Mouse (Mus musculus): ENCODE measurements at regions not wholly inside any gene's neighbourhood (a gene's known extent, or its start where the extent isn't known, plus 50 kb on each side); places are given as distances from the start of the nearest gene placed in this dataset.

GRCm38 (mm10) chr2:74291416-74292396 is 287.5 kb downstream of the Lnpk start:
- Histone ChIP-seq H3K4me1 (ENCODE audit: insufficient read depth, low read length) (no peaks in the 10 kb centered on the region; the same call in 1 of the 2 replicates), H3K27me3 (ENCODE audit: insufficient read depth, low read length) (no peaks in the 10 kb centered on the region), H3K27ac (peak overlapping the region; percentile 51; the same call in 1 of the 2 replicates), H3K36me3 (ENCODE audit: insufficient read depth, low read length) (no peaks in the 10 kb centered on the region), H3K4me3 (ENCODE audit: low read length) (no peak overlapping the region), H3K4me2 (ENCODE audit: low read depth, low read length) (no peak overlapping the region), H3K9ac (replicated peaks; ENCODE audit: low read length) (no peak overlapping the region), H3K9me3 (ENCODE audit: low read length) (no peaks in the 10 kb centered on the region)
- WGBS, result 69% methylated on average over 8 of the region's 8 CpGs
- ATAC-seq, result peak; percentile 73; the same call in 1 of the 2 replicates
- no peak for TF ChIP-seq CTCF (IDR thresholded peaks at IDR 0.05; ENCODE audit: low read depth)
- DNase-seq (ENCODE audit: low spot score), result peak; percentile 76

GRCm38 (mm10) chr2:74285624-74286023 is 293.6 kb downstream of the Lnpk start:
- H3K27me3 ChIP-seq (ENCODE audit: insufficient read depth, low read length), result no peaks in the 10 kb centered on the region
- H3K9ac ChIP-seq (replicated peaks; ENCODE audit: low read length), result no peak overlapping the region
- H3K4me2 ChIP-seq (ENCODE audit: low read depth, low read length), result no peak overlapping the region
- no peak overlapping the region for H3K4me3 ChIP-seq (ENCODE audit: low read length)
- no peaks in the 10 kb centered on the region for H3K36me3 ChIP-seq (ENCODE audit: insufficient read depth, low read length)
- H3K27ac ChIP-seq, result no peak overlapping the region
- no peak for TF ChIP-seq CTCF (IDR thresholded peaks at IDR 0.05; ENCODE audit: low read depth)
- DNase-seq (ENCODE audit: low spot score) (no peak), ATAC-seq (no peak)
- 92% methylated on average over 4 of the region's 4 CpGs for WGBS
- H3K4me1 ChIP-seq (ENCODE audit: insufficient read depth, low read length), result no peaks in the 10 kb centered on the region
- H3K9me3 ChIP-seq (ENCODE audit: low read length), result no peaks in the 10 kb centered on the region

GRCm38 (mm10) chr2:74264963-74265362 is 314.3 kb downstream of the Lnpk start:
- Histone ChIP-seq H3K4me1 (ENCODE audit: insufficient read depth, low read length) (no peaks in the 10 kb centered on the region), H3K4me3 (ENCODE audit: low read length) (no peak overlapping the region), H3K9ac (replicated peaks; ENCODE audit: low read length) (no peak overlapping the region), H3K9me3 (ENCODE audit: low read length) (no peaks in the 10 kb centered on the region), H3K36me3 (ENCODE audit: insufficient read depth, low read length) (no peaks in the 10 kb centered on the region), H3K4me2 (ENCODE audit: low read depth, low read length) (no peak overlapping the region), H3K27me3 (ENCODE audit: insufficient read depth, low read length) (no peaks in the 10 kb centered on the region), H3K27ac (no peak overlapping the region)
- no peak for ATAC-seq
- WGBS, result 88% methylated on average over 6 of the region's 6 CpGs
- DNase-seq (ENCODE audit: low spot score), result no peak
- no peak for TF ChIP-seq CTCF (IDR thresholded peaks at IDR 0.05; ENCODE audit: low read depth)

- TF ChIP-seq CTCF (IDR thresholded peaks at IDR 0.05; ENCODE audit: low read depth), result no peak
- Histone ChIP-seq H3K36me3 (ENCODE audit: insufficient read depth, low read length) (no peaks in the 10 kb centered on the region), H3K27me3 (ENCODE audit: insufficient read depth, low read length) (no peaks in the 10 kb centered on the region), H3K4me3 (ENCODE audit: low read length) (no peak overlapping the region), H3K9me3 (ENCODE audit: low read length) (no peaks in the 10 kb centered on the region), H3K9ac (replicated peaks; ENCODE audit: low read length) (no peak overlapping the region), H3K27ac (no peak overlapping the region), H3K4me2 (ENCODE audit: low read depth, low read length) (no peak overlapping the region), H3K4me1 (ENCODE audit: insufficient read depth, low read length) (no peaks in the 10 kb centered on the region)
- ATAC-seq (no peak), DNase-seq (ENCODE audit: low spot score) (no peak)
- 60% methylated on average over 8 of the region's 8 CpGs for WGBS
Observed at GRCm38 (mm10) chr2:74257034-74257781, 322.0 kb downstream of the Lnpk start.

- no peak overlapping the region for H3K9ac ChIP-seq (replicated peaks; ENCODE audit: low read length)
- ATAC-seq, result no peak
- no peak for DNase-seq (ENCODE audit: low spot score)
- no peaks in the 10 kb centered on the region for H3K27me3 ChIP-seq (ENCODE audit: insufficient read depth, low read length)
- 96% methylated on average over 3 of the region's 3 CpGs for WGBS
- TF ChIP-seq CTCF (IDR thresholded peaks at IDR 0.05; ENCODE audit: low read depth), result peak; percentile 13
- H3K27ac ChIP-seq, result no peak overlapping the region
- H3K9me3 ChIP-seq (ENCODE audit: low read length), result no peaks in the 10 kb centered on the region
- H3K4me3 ChIP-seq (ENCODE audit: low read length), result no peak overlapping the region
- no peaks in the 10 kb centered on the region for H3K36me3 ChIP-seq (ENCODE audit: insufficient read depth, low read length)
- H3K4me2 ChIP-seq (ENCODE audit: low read depth, low read length), result no peak overlapping the region
- 0 out of 2 replicates have a peak, but pooled peaks cover 7% of the 10 kb centered on the region for H3K4me1 ChIP-seq (ENCODE audit: insufficient read depth, low read length)
Observed at GRCm38 (mm10) chr2:74247521-74247920, 331.7 kb downstream of the Lnpk start.

GRCm38 (mm10) chr2:74246631-74247030 is 332.6 kb downstream of the Lnpk start:
- DNase-seq (ENCODE audit: low spot score), result no peak
- 70% methylated on average over 4 of the region's 4 CpGs for WGBS
- H3K36me3 ChIP-seq (ENCODE audit: insufficient read depth, low read length), result no peaks in the 10 kb centered on the region
- no peak overlapping the region for H3K4me3 ChIP-seq (ENCODE audit: low read length)
- H3K9me3 ChIP-seq (ENCODE audit: low read length), result no peaks in the 10 kb centered on the region
- H3K9ac ChIP-seq (replicated peaks; ENCODE audit: low read length), result no peak overlapping the region
- 0 out of 2 replicates have a peak, but pooled peaks cover 7% of the 10 kb centered on the region for H3K4me1 ChIP-seq (ENCODE audit: insufficient read depth, low read length)
- H3K27ac ChIP-seq, result no peak overlapping the region
- TF ChIP-seq CTCF (IDR thresholded peaks at IDR 0.05; ENCODE audit: low read depth), result no peak
- H3K4me2 ChIP-seq (ENCODE audit: low read depth, low read length), result no peak overlapping the region
- ATAC-seq, result no peak
- no peaks in the 10 kb centered on the region for H3K27me3 ChIP-seq (ENCODE audit: insufficient read depth, low read length)

Data from hindbrain, postnatal 0 days (tissue).